ENCODE assay signal across 8 mouse cellular contexts in genomic region chr2:130411558-130412495, GRCm38 (mm10). TPM values are rescaled to one million over a fixed set of nuclear protein-coding genes. Genes with fewer than 3 reads are reported as not detected.
DNase-seq lines count a peak whose midpoint lies in the region; ATAC-seq and TF ChIP-seq lines count a peak whose summit lies in the region.

No protein-coding gene starts in this region.

- no peak overlapping the region for H3K9ac ChIP-seq in intestine, embryonic 16.5 days (ENCODE audit: low read depth, low read length)
- no peak overlapping the region for H3K9ac ChIP-seq in midbrain, embryonic 11.5 days (ENCODE audit: low read length)

- H3K4me3 ChIP-seq in cortical plate, adult 2 months (ENCODE audit: insufficient read depth, low read length), result no peak overlapping the region
- H3K4me3 ChIP-seq in intestine, embryonic 16.5 days (ENCODE audit: low read length), result no peak overlapping the region
- H3K4me3 ChIP-seq in midbrain, embryonic 11.5 days (ENCODE audit: low read depth, low read length), result no peak overlapping the region

- no peaks in the 10 kb centered on the region for H3K9me3 ChIP-seq in intestine, embryonic 16.5 days (ENCODE audit: control insufficient read depth, low read length)
- no peaks in the 10 kb centered on the region for H3K9me3 ChIP-seq in midbrain, embryonic 11.5 days (ENCODE audit: control insufficient read depth, low read length)

- no peak overlapping the region for H3K27ac ChIP-seq in cortical plate, adult 2 months (ENCODE audit: insufficient read depth, low read length)
- no peak overlapping the region for H3K27ac ChIP-seq in intestine, embryonic 16.5 days (ENCODE audit: low read length)
- H3K27ac ChIP-seq in midbrain, embryonic 11.5 days (ENCODE audit: low read depth, low read length), result no peak overlapping the region

- 38% methylated on average over 16 of the region's 16 CpGs for WGBS in intestine, embryonic 16.5 days
- 39% methylated on average over 16 of the region's 16 CpGs for WGBS in midbrain, embryonic 11.5 days

- DNase-seq in gastrocnemius, postnatal 14 days, result peak; percentile 89
- peak; percentile 62 to 79 for DNase-seq in left cerebral cortex, postnatal 25 days (ENCODE audit: low spot score in 2 of 2)
- peak; percentile 98 for DNase-seq in midbrain, embryonic 11.5 days (ENCODE audit: low spot score, missing footprints)
- DNase-seq in skeletal muscle tissue, adult 2 months (ENCODE audit: low read depth, low spot score), result peak; percentile 52
- DNase-seq in yolk sac, embryonic 10.5 days (ENCODE audit: low spot score), result peak; percentile 60

- H3K27me3 ChIP-seq in intestine, embryonic 16.5 days (replicated peaks; ENCODE audit: control insufficient read depth, insufficient read depth, low read length), result no peaks in the 10 kb centered on the region
- no peaks in the 10 kb centered on the region for H3K27me3 ChIP-seq in midbrain, embryonic 11.5 days (ENCODE audit: control insufficient read depth, insufficient read depth, low read length)

- no peak for TF ChIP-seq POLR2A in cortical plate, adult 2 months (IDR thresholded peaks at IDR 0.05; ENCODE audit: extremely low read depth, insufficient read depth, low read length)

- no peaks in the 10 kb centered on the region for H3K36me3 ChIP-seq in intestine, embryonic 16.5 days (ENCODE audit: control insufficient read depth, insufficient read depth, low read length)
- H3K36me3 ChIP-seq in midbrain, embryonic 11.5 days (ENCODE audit: control insufficient read depth, insufficient read depth, low read length), result no peaks in the 10 kb centered on the region; the same call in 1 of the 2 replicates

- intact Hi-C loops in gastrocnemius, postnatal 14 days (cut with DNase I; ENCODE audit: low total_unique reads), result loop anchor here (5.0 kb wide), 1 partner anchor 120 kb away; no protein-coding TSS in a partner anchor
- intact Hi-C loops in left cerebral cortex, postnatal 25 days (cut with DNase I), result loop anchor here (2.0 kb wide), 1 partner anchor 121 kb away; no protein-coding TSS in a partner anchor

- ATAC-seq in activated CD4-positive, CD25-positive, alpha-beta regulatory T cell, adult 4 months, result peak; percentile 72
- ATAC-seq in intestine, embryonic 16.5 days, result peak; percentile 77
- ATAC-seq in midbrain, embryonic 11.5 days (ENCODE audit: low FRiP score), result peak; percentile 84

- H3K4me1 ChIP-seq in cortical plate, adult 2 months (ENCODE audit: control insufficient read depth, insufficient read depth, low read length), result no peaks in the 10 kb centered on the region
- H3K4me1 ChIP-seq in intestine, embryonic 16.5 days (ENCODE audit: control insufficient read depth, insufficient read depth, low read length), result peaks cover 4% of the 10 kb centered on the region; the same call in 1 of the 2 replicates
- no peaks in the 10 kb centered on the region for H3K4me1 ChIP-seq in midbrain, embryonic 11.5 days (ENCODE audit: control insufficient read depth, insufficient read depth, low read length)

- TF ChIP-seq CTCF in cortical plate, adult 2 months (IDR thresholded peaks at IDR 0.05; ENCODE audit: extremely low read depth, insufficient read depth, low read length), result peak; percentile 78

- no peak overlapping the region for H3K4me2 ChIP-seq in intestine, embryonic 16.5 days (ENCODE audit: low read depth, low read length)
- H3K4me2 ChIP-seq in midbrain, embryonic 11.5 days, result no peak overlapping the region

RNA-seq across cellular contexts. Expression of gene Tmem239, which starts 5.5 kb away (rescaled TPM):
- not detected for polyA plus RNA-seq in activated CD4-positive, CD25-positive, alpha-beta regulatory T cell, adult 4 months (2017; shearing (Covaris generic))
- polyA plus RNA-seq in cortical plate, adult 2 months (2012; rRNA removed), result not detected in 2 replicates
- not detected for total RNA-seq in gastrocnemius, postnatal 14 days (2021)
- not detected in 2 replicates for polyA plus RNA-seq in intestine, embryonic 16.5 days (2015; fragmentation: Nextera tagmentation; extraction: Ambion mirVana)
- not detected for total RNA-seq in left cerebral cortex, postnatal 25 days (2021)
- not detected in 2 replicates for polyA plus RNA-seq in midbrain, embryonic 11.5 days (2014; fragmentation: Nextera tagmentation; extraction: Ambion mirVana)

RNA-seq across cellular contexts. Expression of gene 1700020A23Rik, which starts 6.8 kb away (rescaled TPM):
- polyA plus RNA-seq in activated CD4-positive, CD25-positive, alpha-beta regulatory T cell, adult 4 months (2017; shearing (Covaris generic)), result not detected
- not detected in 2 replicates for polyA plus RNA-seq in cortical plate, adult 2 months (2012; rRNA removed)
- not detected for total RNA-seq in gastrocnemius, postnatal 14 days (2021)
- polyA plus RNA-seq in intestine, embryonic 16.5 days (2015; fragmentation: Nextera tagmentation; extraction: Ambion mirVana), result 0.32 TPM in 1 of 2 replicates, not detected in the other
- total RNA-seq in left cerebral cortex, postnatal 25 days (2021), result not detected
- not detected in 2 replicates for polyA plus RNA-seq in midbrain, embryonic 11.5 days (2014; fragmentation: Nextera tagmentation; extraction: Ambion mirVana)

RNA-seq across cellular contexts. Expression of gene Gm28372, which starts 6.8 kb away (rescaled TPM):
- not detected for polyA plus RNA-seq in activated CD4-positive, CD25-positive, alpha-beta regulatory T cell, adult 4 months (2017; shearing (Covaris generic))
- polyA plus RNA-seq in cortical plate, adult 2 months (2012; rRNA removed), result not detected in 2 replicates
- not detected for total RNA-seq in gastrocnemius, postnatal 14 days (2021)
- not detected in 2 replicates for polyA plus RNA-seq in intestine, embryonic 16.5 days (2015; fragmentation: Nextera tagmentation; extraction: Ambion mirVana)
- total RNA-seq in left cerebral cortex, postnatal 25 days (2021), result not detected
- not detected in 2 replicates for polyA plus RNA-seq in midbrain, embryonic 11.5 days (2014; fragmentation: Nextera tagmentation; extraction: Ambion mirVana)

RNA-seq across cellular contexts. Expression of gene Vps16, which starts 12.3 kb away (rescaled TPM):
- 100 to 1,000 TPM; 132 to 174 TPM for polyA plus RNA-seq in activated CD4-positive, CD25-positive, alpha-beta regulatory T cell, adult 4 months (2017; shearing (Covaris generic))
- 101 and 118 TPM in 2 replicates for polyA plus RNA-seq in cortical plate, adult 2 months (2012; rRNA removed)
- 10 to 100 TPM; 17.2 to 17.3 TPM for total RNA-seq in gastrocnemius, postnatal 14 days (2021)
- polyA plus RNA-seq in intestine, embryonic 16.5 days (2015; fragmentation: Nextera tagmentation; extraction: Ambion mirVana), result 75.0 and 81.5 TPM in 2 replicates
- 10 to 100 TPM; 83.5 to 88.3 TPM for total RNA-seq in left cerebral cortex, postnatal 25 days (2021)
- 83.7 and 91.7 TPM in 2 replicates for polyA plus RNA-seq in midbrain, embryonic 11.5 days (2014; fragmentation: Nextera tagmentation; extraction: Ambion mirVana)

RNA-seq across cellular contexts. Expression of gene Pced1a, which starts 12.7 kb away (rescaled TPM):
- polyA plus RNA-seq in activated CD4-positive, CD25-positive, alpha-beta regulatory T cell, adult 4 months (2017; shearing (Covaris generic)), result 10 to 100 TPM; 11.6 to 18.4 TPM
- 24.6 and 27.9 TPM in 2 replicates for polyA plus RNA-seq in cortical plate, adult 2 months (2012; rRNA removed)
- total RNA-seq in gastrocnemius, postnatal 14 days (2021), result 1 to 10 TPM; 3.2 to 4.5 TPM
- 10.7 and 13.2 TPM in 2 replicates for polyA plus RNA-seq in intestine, embryonic 16.5 days (2015; fragmentation: Nextera tagmentation; extraction: Ambion mirVana)
- 10 to 100 TPM; 20.2 to 23.1 TPM for total RNA-seq in left cerebral cortex, postnatal 25 days (2021)
- polyA plus RNA-seq in midbrain, embryonic 11.5 days (2014; fragmentation: Nextera tagmentation; extraction: Ambion mirVana), result 7.5 and 8.0 TPM in 2 replicates
